Mouse (Mus musculus): ENCODE results near the gene Peg3. TPM values are rescaled to one million over a fixed set of nuclear protein-coding genes. Genes with fewer than 3 reads are reported as not detected.

Peg3 gene
- polyA plus RNA-seq, 2 experiments, result 19.3 to 32.5 TPM

DNA sequence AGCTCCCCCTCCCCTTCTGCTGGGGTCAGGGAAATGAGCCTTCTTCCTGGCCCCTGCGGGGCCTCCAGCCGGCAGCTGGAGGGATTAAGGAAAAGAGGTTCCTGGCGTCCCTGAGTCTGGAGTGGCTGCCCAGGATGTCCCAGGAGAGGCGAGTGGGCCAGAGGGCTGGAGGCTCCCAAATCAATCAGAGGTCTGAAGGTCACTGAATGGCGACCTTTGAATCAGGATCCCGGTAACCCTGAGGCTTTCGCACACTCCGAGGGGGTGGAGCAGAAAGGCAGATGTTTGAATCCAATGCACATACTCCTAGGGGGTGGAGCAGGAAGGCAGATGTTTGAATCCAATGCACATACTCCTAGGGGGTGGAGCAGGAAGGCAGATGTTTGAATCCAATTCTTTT lies 40.1 kb upstream of the Peg3 start:
- Histone ChIP-seq H3K4me2 (ENCODE audit: low read depth) (no peak overlapping the region), H3K9me3 (ENCODE audit: control insufficient read depth, low read length) (no peaks in the 10 kb centered on the region), H3K4me1 (replicated peaks; ENCODE audit: control insufficient read depth in 2 of 2, insufficient read depth in 2 of 2, low read length in 1 of 2) (peaks cover 0 to 10% of the 10 kb centered on the region in 2 experiments; a peak in 3 of 4 replicates), H3K27ac (no peak overlapping the region), H3K9ac (replicated peaks) (no peak overlapping the region), H3K27me3 (ENCODE audit: control insufficient read depth, insufficient read depth, low read length) (no peaks in the 10 kb centered on the region), H3K4me3 (ENCODE audit: insufficient read depth in 1 of 2, low read depth in 2 of 2, low read length in 2 of 2) (no peak overlapping the region), H3K36me3 (replicated peaks; ENCODE audit: control insufficient read depth, insufficient read depth, low read depth) (no peaks in the 10 kb centered on the region)
- WGBS (ENCODE audit: insufficient replicate concordance), result 11% methylated on average over 8 of the region's 8 CpGs
- ATAC-seq (ENCODE audit: insufficient read depth) (peak; percentile 80), DNase-seq (ENCODE audit: low read depth in 3 of 3, low spot score in 3 of 3) (peak; percentile 10 to 22 (median 14))
- TF ChIP-seq EP300 (IDR thresholded peaks at IDR 0.05; ENCODE audit: low read depth) (no peak), CTCF (IDR thresholded peaks at IDR 0.05; ENCODE audit: low read depth) (no peak)

DNA sequence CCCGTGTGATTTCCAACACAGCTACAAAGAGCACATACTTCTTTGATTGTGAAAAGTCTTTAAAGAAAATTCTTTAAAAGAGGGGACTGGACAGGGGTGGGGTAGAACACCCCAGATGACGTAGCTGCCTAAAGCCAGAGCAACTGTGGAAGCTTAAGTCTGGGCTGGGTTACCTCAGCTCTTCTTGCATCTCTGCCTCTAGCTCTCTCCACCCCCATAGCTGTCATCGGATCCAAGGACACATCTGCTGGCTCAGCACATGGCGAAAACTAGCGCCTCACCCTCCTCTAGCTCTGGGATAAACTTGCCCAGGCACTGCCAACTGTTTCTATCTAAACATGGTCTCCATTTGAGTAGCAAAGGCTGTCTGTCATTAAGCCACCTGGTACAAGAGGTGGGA lies 35.0 kb upstream of the Peg3 start:
- WGBS (ENCODE audit: insufficient replicate concordance), result 40% methylated on average over 5 of the region's 5 CpGs
- Histone ChIP-seq H3K27ac (no peak overlapping the region), H3K4me1 (replicated peaks; ENCODE audit: control insufficient read depth in 2 of 2, insufficient read depth in 2 of 2, low read length in 1 of 2) (peaks cover 0 to 3% of the 10 kb centered on the region in 2 experiments; a peak in 2 of 4 replicates), H3K36me3 (replicated peaks; ENCODE audit: control insufficient read depth, insufficient read depth, low read depth) (no peaks in the 10 kb centered on the region), H3K4me2 (ENCODE audit: low read depth) (no peak overlapping the region), H3K9me3 (ENCODE audit: control insufficient read depth, low read length) (no peaks in the 10 kb centered on the region), H3K27me3 (ENCODE audit: control insufficient read depth, insufficient read depth, low read length) (no peaks in the 10 kb centered on the region), H3K4me3 (ENCODE audit: insufficient read depth in 1 of 2, low read depth in 2 of 2, low read length in 2 of 2) (no peak overlapping the region), H3K9ac (replicated peaks) (no peak overlapping the region)
- no peak for TF ChIP-seq EP300 (IDR thresholded peaks at IDR 0.05; ENCODE audit: low read depth)
- TF ChIP-seq CTCF (IDR thresholded peaks at IDR 0.05; ENCODE audit: low read depth), result no peak
- ATAC-seq (ENCODE audit: insufficient read depth) (no peak), DNase-seq (ENCODE audit: low read depth in 3 of 3, low spot score in 3 of 3) (no peak)

DNA sequence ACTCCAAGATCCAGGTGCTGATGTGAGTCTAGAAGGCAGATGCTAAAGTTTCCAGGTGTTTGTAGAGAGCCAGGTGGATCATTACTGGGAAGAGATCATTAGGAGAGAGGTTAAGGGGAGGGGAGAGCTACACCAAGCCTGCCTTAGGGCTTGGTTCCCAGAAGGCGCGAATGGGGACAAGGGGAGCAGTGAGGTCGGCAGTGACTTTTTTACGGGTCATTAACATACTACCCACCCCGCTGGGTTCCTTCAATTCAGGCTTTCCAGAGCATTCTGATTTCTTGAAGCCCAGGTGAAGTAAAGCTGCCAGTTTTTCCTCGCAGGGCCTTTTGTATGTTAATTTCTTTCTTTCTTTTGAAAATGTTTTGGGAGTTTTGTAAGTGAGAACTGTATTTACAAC lies 29.9 kb upstream of the Peg3 start:
- Histone ChIP-seq H3K27me3 (ENCODE audit: control insufficient read depth, insufficient read depth, low read length) (no peaks in the 10 kb centered on the region), H3K4me3 (ENCODE audit: insufficient read depth in 1 of 2, low read depth in 2 of 2, low read length in 2 of 2) (no peak overlapping the region), H3K4me2 (ENCODE audit: low read depth) (no peak overlapping the region), H3K36me3 (replicated peaks; ENCODE audit: control insufficient read depth, insufficient read depth, low read depth) (no peaks in the 10 kb centered on the region), H3K27ac (no peak overlapping the region), H3K4me1 (replicated peaks; ENCODE audit: control insufficient read depth in 2 of 2, insufficient read depth in 2 of 2, low read length in 1 of 2) (no peaks in the 10 kb centered on the region; a peak in 1 of 4 replicates), H3K9me3 (ENCODE audit: control insufficient read depth, low read length) (no peaks in the 10 kb centered on the region), H3K9ac (replicated peaks) (no peak overlapping the region)
- no peak for TF ChIP-seq CTCF (IDR thresholded peaks at IDR 0.05; ENCODE audit: low read depth)
- TF ChIP-seq EP300 (IDR thresholded peaks at IDR 0.05; ENCODE audit: low read depth), result no peak
- WGBS (ENCODE audit: insufficient replicate concordance), result 50% methylated on average over 6 of the region's 6 CpGs
- DNase-seq (ENCODE audit: low read depth in 3 of 3, low spot score in 3 of 3) (no peak), ATAC-seq (ENCODE audit: insufficient read depth) (no peak)

DNA sequence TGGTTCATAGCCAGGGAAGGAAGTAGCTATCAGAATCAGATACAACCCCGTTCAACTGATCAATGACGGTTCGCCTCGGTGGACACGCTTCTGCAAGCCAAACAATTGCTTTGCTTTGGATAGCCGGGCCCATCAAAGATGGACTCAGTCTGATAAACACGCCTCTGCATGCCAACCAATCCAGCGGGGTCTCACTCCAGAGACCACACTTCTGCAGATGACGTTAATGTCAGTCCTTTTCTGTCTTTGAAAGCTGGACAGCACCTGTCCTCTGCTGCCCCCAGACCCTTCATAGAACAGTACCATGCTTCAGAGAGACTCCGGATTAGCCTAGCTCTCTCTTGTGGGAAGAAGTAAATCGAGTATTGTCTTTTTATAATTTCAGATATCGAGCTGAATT lies 29.5 kb upstream of the Peg3 start:
- no peaks in the 10 kb centered on the region for H3K36me3 ChIP-seq (replicated peaks; ENCODE audit: control insufficient read depth, insufficient read depth, low read depth)
- TF ChIP-seq CTCF (IDR thresholded peaks at IDR 0.05; ENCODE audit: low read depth), result no peak
- TF ChIP-seq EP300 (IDR thresholded peaks at IDR 0.05; ENCODE audit: low read depth), result no peak
- no peak overlapping the region for H3K9ac ChIP-seq (replicated peaks)
- H3K4me1 ChIP-seq (replicated peaks; ENCODE audit: control insufficient read depth in 2 of 2, insufficient read depth in 2 of 2, low read length in 1 of 2), result no peaks in the 10 kb centered on the region; a peak in 1 of 4 replicates
- no peak overlapping the region for H3K27ac ChIP-seq
- no peak overlapping the region for H3K4me2 ChIP-seq (ENCODE audit: low read depth)
- H3K27me3 ChIP-seq (ENCODE audit: control insufficient read depth, insufficient read depth, low read length), result no peaks in the 10 kb centered on the region
- H3K4me3 ChIP-seq (ENCODE audit: insufficient read depth in 1 of 2, low read depth in 2 of 2, low read length in 2 of 2), result no peak overlapping the region
- DNase-seq (ENCODE audit: low read depth in 3 of 3, low spot score in 3 of 3) (no peak), ATAC-seq (ENCODE audit: insufficient read depth) (no peak)
- WGBS (ENCODE audit: insufficient replicate concordance), result 55% methylated on average over 12 of the region's 12 CpGs
- no peaks in the 10 kb centered on the region for H3K9me3 ChIP-seq (ENCODE audit: control insufficient read depth, low read length)

DNA sequence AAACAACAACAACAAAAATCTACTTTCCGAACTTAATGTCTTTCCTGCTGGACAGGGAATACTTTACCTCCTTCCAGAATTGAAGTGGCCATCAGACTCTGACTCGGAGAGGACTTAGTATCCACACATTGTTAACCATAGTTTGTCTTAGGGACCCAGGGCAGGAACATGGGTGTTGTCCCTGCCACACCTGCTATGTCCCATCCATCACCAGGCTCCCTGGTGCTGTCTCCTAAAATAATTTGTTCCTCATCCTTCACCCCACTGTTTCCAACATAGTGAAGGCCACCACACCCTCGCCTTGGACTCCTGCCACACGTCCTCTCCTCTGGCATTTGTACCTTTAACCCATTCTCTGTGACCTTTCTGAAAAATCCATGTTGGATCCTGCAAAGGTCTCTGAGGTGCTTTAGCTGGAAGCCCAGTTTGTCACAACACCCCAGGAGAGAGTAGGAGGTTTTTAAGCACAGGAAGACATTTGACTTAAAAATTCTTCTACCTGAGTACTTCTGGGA lies 26.6 kb upstream of the Peg3 start:
- 51% methylated on average over 4 of the region's 4 CpGs for WGBS (ENCODE audit: insufficient replicate concordance)
- no peaks in the 10 kb centered on the region; a peak in 1 of 4 replicates for H3K4me1 ChIP-seq (replicated peaks; ENCODE audit: control insufficient read depth in 2 of 2, insufficient read depth in 2 of 2, low read length in 1 of 2)
- H3K27me3 ChIP-seq (ENCODE audit: control insufficient read depth, insufficient read depth, low read length), result no peaks in the 10 kb centered on the region
- TF ChIP-seq CTCF (IDR thresholded peaks at IDR 0.05; ENCODE audit: low read depth), result no peak
- no peak for TF ChIP-seq EP300 (IDR thresholded peaks at IDR 0.05; ENCODE audit: low read depth)
- no peaks in the 10 kb centered on the region for H3K36me3 ChIP-seq (replicated peaks; ENCODE audit: control insufficient read depth, insufficient read depth, low read depth)
- no peak overlapping the region for H3K4me2 ChIP-seq (ENCODE audit: low read depth)
- H3K9me3 ChIP-seq (ENCODE audit: control insufficient read depth, low read length), result no peaks in the 10 kb centered on the region
- ATAC-seq (ENCODE audit: insufficient read depth), result no peak
- H3K9ac ChIP-seq (replicated peaks), result no peak overlapping the region
- no peak for DNase-seq (ENCODE audit: low read depth in 3 of 3, low spot score in 3 of 3)
- no peak overlapping the region for H3K27ac ChIP-seq
- H3K4me3 ChIP-seq (ENCODE audit: insufficient read depth in 1 of 2, low read depth in 2 of 2, low read length in 2 of 2), result no peak overlapping the region
